Mouse (Mus musculus) ES-Bruce4 (cell line): Measurements from ENCODE around the gene Nceh1. TPM values are rescaled to one million over a fixed set of nuclear protein-coding genes. Genes with fewer than 3 reads are reported as not detected.
A peak's percentile ranks its signal among the peaks of the same experiment; 100 is the strongest.
"Not testable (repeated sequence)": the region's sequence is repeated elsewhere in the genome, so short reads cannot be mapped to it uniquely, and the experiment has no call there.

Experiments
- H3K27ac ChIP-seq: 2 replicates; pipeline ENCODE4 v1.5.1; 2012; ENCODE audit warnings: low read length, inconsistent platforms; ENCODE audit not compliant: insufficient read depth
- H3K27me3 ChIP-seq: 2 replicates; pipeline ENCODE4 v1.6.1; 2012; ENCODE audit warnings: mild to moderate bottlenecking, low read length, inconsistent platforms; ENCODE audit not compliant: control insufficient read depth, poor library complexity, insufficient read depth, severe bottlenecking
- H3K36me3 ChIP-seq: 2 replicates; pipeline ENCODE4 v1.6.1; 2012; ENCODE audit warnings: inconsistent platforms, mild to moderate bottlenecking, low read length, moderate library complexity; ENCODE audit not compliant: control insufficient read depth, poor library complexity, insufficient read depth, severe bottlenecking
- H3K4me1 ChIP-seq: one replicate; pipeline ENCODE4 v1.8.1; 2011; ENCODE audit warnings: low read length; ENCODE audit not compliant: control insufficient read depth, insufficient read depth
- H3K4me3 ChIP-seq: 2 replicates; pipeline ENCODE4 v1.5.1; 2011; ENCODE audit warnings: low read depth, mild to moderate bottlenecking, low read length
- H3K9ac ChIP-seq: 2 replicates; pipeline ENCODE4 v1.6.1; 2012; ENCODE audit warnings: low read depth, mild to moderate bottlenecking, inconsistent platforms; ENCODE audit not compliant: poor library complexity, severe bottlenecking
- H3K9me3 ChIP-seq: replicated peaks from 2 replicates; pipeline ENCODE4 v1.6.1; 2012; ENCODE audit warnings: mild to moderate bottlenecking, low read length, inconsistent platforms; ENCODE audit not compliant: control insufficient read depth, poor library complexity, insufficient read depth, severe bottlenecking
- CTCF ChIP-seq: IDR thresholded peaks from one replicate; pipeline ENCODE4 v1.8.1; 2011; ENCODE audit warnings: low read depth, low read length
- EP300 ChIP-seq: IDR thresholded peaks from 2 replicates; pipeline ENCODE4 v1.6.1; 2011; ENCODE audit warnings: low read depth, low read length; ENCODE audit not compliant: insufficient read depth
- POLR2A ChIP-seq: IDR thresholded peaks from one replicate; pipeline ENCODE4 v1.8.1; 2011; ENCODE audit warnings: low read length; ENCODE audit not compliant: insufficient read depth
- polyA plus RNA-seq: library from polyadenylated mRNA; stranded (reverse); fragments of >200 nt; gene quantifications from 2 replicates; pipeline ENCODE4 v1.2.4, GENCODE M21; 2011; ENCODE audit warnings: low read depth; ENCODE audit not compliant: missing spikeins, insufficient read depth, insufficient read length

Gene Nceh1
- polyA plus RNA-seq, 1 experiment, result 12.9 TPM

- Histone ChIP-seq H3K27ac (no peak overlapping the region), H3K4me3 (no peak overlapping the region), H3K4me1 (no peaks in the 10 kb centered on the region), H3K36me3 (no peaks in the 10 kb centered on the region), H3K9me3 (no peaks in the 10 kb centered on the region), H3K9ac (no peak overlapping the region), H3K27me3 (no peaks in the 10 kb centered on the region)
- TF ChIP-seq CTCF (no peak), POLR2A (no peak), EP300 (no peak)
Measured at GRCm38 (mm10) chr3:27272926-27273745, 90.4 kb downstream of the Nceh1 start.

- not testable (repeated sequence) for H3K9ac ChIP-seq, H3K36me3 ChIP-seq, H3K4me3 ChIP-seq, H3K9me3 ChIP-seq, H3K4me1 ChIP-seq, H3K27ac ChIP-seq, H3K27me3 ChIP-seq
Measured at GRCm38 (mm10) chr3:27279286-27279925, 96.6 kb downstream of the Nceh1 start.

GRCm38 (mm10) chr3:27280280-27280749, 97.5 kb downstream of the Nceh1 start:
- no peak for TF ChIP-seq CTCF
- TF ChIP-seq POLR2A, result no peak
- H3K4me1 ChIP-seq, result peaks cover 4% of the 10 kb centered on the region
- no peaks in the 10 kb centered on the region for H3K36me3 ChIP-seq
- H3K9me3 ChIP-seq, result no peaks in the 10 kb centered on the region; the same call in 1 of the 2 replicates
- H3K4me3 ChIP-seq, result no peak overlapping the region
- no peak overlapping the region for H3K9ac ChIP-seq
- H3K27me3 ChIP-seq, result no peaks in the 10 kb centered on the region
- no peak overlapping the region for H3K27ac ChIP-seq

- Histone ChIP-seq H3K4me3 (peak overlapping the region; percentile 13; the same call in 1 of the 2 replicates), H3K27me3 (no peaks in the 10 kb centered on the region), H3K4me1 (peaks cover 4% of the 10 kb centered on the region), H3K9ac (no peak overlapping the region), H3K27ac (no peak overlapping the region), H3K9me3 (no peaks in the 10 kb centered on the region; the same call in 1 of the 2 replicates), H3K36me3 (no peaks in the 10 kb centered on the region)
- TF ChIP-seq EP300 (peak; percentile 90), POLR2A (no peak)
Measured at GRCm38 (mm10) chr3:27283071-27283713, 100.4 kb downstream of the Nceh1 start.

DNA sequence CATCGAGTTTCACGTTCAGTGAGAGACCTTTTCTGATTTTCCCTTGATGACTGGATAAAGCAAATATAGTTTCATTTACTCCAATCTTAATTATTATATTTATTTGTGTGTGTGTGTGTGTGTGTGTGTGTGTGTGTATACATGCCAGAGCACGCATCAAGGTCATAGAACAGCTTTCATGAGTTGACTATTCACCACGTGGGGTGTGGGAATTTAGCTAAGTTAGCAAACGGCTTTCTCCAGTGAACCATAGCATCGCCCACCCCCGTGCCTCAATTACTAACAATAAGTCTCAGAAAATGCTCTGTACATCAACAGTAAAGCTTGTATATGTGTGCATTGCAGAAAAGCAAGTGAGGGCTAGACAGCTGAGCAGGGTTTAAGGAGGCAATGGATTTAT, 101.0 kb downstream of the Nceh1 start:
- no peak overlapping the region for H3K4me3 ChIP-seq
- TF ChIP-seq EP300, result no peak
- no peak for TF ChIP-seq POLR2A
- no peak for TF ChIP-seq CTCF

DNA sequence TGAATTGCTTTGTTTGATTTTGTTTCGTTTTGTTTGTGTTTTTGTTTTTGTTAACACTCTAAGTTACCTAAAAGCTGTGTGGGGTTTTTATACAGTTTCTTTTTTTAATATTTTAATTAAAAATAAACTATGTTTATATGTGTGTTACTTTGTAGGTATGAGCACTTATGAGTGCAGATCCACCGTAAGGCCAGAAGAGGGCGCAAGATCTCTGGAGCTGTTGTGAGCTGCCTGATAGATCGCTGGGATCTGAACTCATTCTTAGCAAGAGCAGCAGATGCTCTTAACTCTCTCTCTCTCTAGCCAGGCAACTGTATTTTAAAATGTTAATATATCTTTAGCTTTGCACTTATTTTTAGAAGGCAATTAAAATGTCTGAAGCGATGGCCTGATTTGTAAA, 101.5 kb downstream of the Nceh1 start:
- Histone ChIP-seq H3K9me3 (no peaks in the 10 kb centered on the region; the same call in 1 of the 2 replicates), H3K36me3 (no peaks in the 10 kb centered on the region), H3K27me3 (no peaks in the 10 kb centered on the region), H3K4me3 (no peak overlapping the region), H3K27ac (no peak overlapping the region), H3K4me1 (peaks cover 4% of the 10 kb centered on the region), H3K9ac (no peak overlapping the region)
- TF ChIP-seq EP300 (no peak), CTCF (peak; percentile 38)

More for the DNA sequence above, 101.0 kb downstream of the Nceh1 start:
- H3K27ac ChIP-seq, result no peak overlapping the region
- no peak overlapping the region for H3K9ac ChIP-seq
- peaks cover 4% of the 10 kb centered on the region for H3K4me1 ChIP-seq
- H3K9me3 ChIP-seq, result no peaks in the 10 kb centered on the region; the same call in 1 of the 2 replicates
- no peaks in the 10 kb centered on the region for H3K27me3 ChIP-seq
- no peaks in the 10 kb centered on the region for H3K36me3 ChIP-seq
